Mouse (Mus musculus) frontal cortex, postnatal 14 days (tissue): Measurements from ENCODE around the gene Lrrc27.

Experiments
- DNase-seq, 2 experiments: peaks; one replicate each; pipeline ENCODE4 v3.0.0; 2022; ENCODE audit warnings: low spot score in 2 of 2

Lrrc27 gene

DNA sequence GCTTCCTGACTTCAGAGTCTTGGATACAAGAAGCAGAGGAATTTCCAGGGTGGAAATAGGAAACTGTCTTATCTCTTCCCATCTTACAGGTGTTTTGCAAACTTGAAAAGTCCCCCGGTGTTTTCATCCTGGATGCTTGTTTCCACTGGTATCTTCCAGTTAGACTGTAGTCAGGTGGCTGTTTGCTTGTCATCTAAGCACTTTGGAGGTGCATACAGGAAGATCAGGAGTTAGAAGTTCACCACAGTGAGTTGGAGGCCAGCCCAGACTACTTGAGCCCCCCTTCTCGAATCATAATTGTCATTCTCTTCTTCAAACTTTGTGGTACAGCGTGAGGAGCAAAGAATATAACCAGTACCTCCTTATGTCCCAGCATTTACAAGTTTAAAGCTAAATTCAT is 1.4 kb downstream of the Lrrc27 start:
- peak in 1 of 2 experiments; percentile 5 for DNase-seq

DNA sequence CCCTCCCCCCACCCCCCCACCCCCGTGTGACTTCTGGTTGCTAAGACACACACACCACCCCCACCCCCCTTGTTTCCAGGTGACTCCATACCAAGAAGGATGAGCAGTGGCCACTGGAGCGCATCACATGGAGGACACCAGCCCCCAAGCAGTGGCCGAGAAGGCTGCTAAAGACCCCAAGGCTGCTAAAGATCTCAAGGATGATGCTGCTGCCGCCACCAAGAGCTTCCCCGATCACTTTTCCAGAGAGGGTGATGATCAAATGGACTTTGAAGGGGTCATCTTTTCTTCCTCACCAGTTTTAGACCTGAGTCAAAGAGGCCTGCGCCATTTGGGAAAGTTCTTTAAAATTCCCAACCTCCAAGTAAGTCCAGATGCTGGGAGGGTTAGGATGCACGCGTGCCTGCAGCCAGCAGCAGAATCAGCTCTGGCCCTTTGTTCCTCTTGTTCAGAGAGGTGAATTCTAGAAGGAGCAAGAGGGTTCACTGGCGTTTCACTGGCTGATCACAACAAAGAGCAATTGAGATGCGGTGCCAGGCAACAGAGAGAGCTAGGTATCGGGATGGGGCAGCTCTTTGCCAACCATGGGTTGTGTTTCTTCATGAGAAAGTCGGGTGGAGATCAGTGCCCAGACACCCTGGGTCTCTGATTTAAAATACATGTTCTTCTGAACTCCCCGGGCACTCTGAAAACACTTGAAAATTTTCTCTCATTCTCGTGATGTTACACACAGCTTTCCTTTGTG is 2.0 kb downstream of the Lrrc27 start:
- DNase-seq: peak in 1 of 2 experiments; percentile 2

DNA sequence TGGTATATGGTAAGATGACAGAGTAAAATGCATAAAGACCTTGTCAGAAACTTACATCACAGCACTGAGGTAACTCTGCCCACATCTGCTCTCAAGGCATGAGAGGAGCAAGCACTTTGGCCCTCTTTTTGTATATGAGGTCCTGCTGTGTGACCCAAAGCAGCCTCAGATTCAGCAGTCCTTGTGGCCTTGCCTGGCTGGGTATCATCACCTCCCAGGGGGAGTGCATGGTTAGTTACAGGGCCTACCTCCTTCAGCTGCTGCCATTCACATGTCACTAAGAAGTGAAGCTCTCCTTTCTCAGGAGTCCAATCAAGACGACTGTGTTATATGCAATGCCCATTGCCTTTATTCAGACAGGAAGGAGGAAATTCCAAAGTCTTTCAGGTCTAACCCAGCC is 2.7 kb downstream of the Lrrc27 start:
- no peak for DNase-seq

DNA sequence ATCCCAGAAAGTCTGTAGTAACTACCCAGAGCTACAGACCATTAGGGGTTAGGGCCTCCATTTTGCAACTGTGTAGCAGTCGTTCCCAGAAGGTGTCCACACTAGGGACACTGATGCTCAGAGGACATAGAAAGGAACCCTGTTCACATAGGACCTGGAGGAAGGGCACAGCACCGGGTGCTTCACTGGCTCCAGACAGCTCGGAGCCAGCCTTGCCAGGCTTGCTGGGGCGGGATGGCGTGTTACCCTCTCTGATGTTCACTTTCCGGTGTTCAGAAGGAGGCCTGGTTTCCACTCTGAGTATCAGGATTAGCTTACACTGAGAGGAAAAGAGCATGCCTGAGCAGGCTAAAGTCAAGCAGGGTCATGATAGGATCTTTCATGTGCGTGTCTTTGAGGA is 3.2 kb downstream of the Lrrc27 start:
- DNase-seq: peak in 1 of 2 experiments; percentile 3

DNA sequence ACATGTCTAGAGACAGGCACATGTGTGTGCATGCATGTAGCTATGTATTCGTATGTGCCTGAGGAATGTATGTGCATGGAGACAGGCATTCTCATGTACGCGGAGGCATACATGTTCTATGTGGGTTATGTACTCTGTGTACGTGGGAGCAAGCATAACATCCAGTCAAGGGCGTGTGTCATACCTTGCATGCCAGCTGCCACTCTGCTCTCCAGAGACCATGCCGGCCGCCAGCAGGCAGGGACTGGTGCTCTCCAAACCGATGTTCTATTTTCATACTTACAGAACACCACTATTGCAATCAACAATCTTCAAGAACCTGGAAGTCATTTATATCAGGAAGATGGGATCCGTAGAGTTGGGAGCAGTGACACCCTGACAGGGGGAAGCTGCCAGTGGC is 3.7 kb downstream of the Lrrc27 start:
- DNase-seq: peak in 1 of 2 experiments; percentile 3

DNA sequence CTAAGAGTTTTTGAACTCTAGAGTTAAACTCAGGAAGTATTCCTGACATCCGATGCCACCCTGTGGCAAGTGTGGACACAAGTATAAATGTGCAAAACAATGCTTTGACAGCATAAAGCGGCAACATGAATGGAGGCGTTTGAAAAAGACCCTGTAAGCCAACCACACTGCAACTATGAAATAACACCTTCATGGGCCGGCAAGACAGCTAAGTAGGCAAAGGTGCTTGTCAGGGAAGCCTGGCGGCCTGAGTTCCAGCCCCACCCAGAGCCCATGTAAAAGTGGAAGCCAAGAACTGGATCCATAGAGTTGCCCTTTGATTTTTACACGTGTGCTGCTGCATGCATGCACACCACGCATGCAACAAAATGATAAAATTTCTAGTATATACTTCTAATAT is 4.3 kb downstream of the Lrrc27 start:
- DNase-seq: peak in 1 of 2 experiments; percentile 2

DNA sequence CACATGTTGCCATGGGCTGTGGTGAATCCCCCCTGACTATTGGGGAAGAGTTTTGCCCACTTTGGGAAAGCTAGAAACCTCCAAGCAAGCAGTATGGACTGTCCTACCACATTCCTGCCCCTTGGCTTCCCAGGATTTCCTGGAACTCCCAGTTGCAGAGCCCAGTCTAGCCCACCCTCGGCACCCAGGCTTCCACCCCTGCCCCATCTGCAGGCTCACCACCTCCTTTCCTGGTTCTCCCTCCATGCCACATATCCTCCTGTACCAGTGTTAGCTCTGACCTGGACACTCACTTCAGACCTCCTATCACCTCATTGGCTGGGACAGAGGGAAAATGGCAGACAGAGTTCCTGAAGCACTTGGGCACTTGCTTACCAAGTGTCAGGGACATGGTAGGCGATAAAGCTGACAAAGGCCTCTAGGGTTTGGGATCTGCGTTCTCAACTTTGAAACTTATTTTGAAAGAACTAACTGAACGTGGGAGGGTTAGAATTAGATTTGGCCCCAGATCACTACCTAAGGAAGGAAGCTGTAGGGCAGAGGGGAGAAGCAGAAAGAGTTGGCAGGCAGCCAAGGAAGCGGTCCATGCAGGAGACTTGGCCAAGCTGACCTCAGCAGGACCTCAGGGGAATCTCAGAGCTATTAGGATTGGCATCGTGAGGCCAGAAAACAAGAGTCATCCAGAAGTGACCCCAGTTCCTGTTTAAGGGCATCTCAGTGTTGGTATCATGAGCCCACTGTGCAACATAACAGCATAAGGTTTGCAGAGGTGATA is 6.0 kb downstream of the Lrrc27 start:
- peak in 1 of 2 experiments; percentile 7 for DNase-seq

DNA sequence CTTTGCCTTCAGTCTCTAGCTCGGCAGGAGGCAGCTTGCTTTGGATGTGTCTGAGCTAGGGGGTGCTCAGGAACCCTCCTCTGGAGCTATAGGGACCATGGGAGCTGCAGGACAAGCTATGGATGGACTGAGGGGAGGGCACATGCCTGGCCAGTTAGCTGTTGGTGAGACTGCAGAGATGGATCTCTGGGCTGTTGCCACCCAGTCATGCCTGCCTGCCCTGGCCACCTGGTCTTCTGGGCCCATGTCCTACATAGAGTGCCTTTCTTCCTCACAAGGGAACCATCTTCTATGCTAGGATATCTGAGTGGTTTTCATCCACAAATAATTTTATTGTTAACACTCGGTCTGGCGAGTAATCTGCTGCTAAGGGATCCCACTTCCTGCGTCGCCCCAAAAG is 6.7 kb downstream of the Lrrc27 start:
- DNase-seq: no peak

DNA sequence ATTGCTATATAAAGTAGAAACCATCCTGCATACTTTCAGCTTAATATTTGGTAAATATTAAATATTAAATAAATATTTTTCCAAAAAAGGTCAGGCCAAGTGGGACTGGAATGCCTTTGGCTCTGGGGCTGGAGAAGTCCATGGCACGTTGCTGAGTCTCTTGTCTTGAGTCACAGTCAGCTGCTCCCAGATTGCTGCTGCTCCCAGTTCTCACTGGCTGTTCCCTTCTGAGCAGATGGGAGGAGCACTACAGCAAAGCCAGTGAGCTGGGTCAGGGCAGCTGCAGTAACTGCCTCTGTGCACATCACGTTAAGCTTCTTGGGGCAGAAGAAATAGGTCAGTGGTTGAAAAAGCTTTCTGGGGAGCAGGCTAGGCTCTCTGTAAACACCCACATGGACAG is 7.5 kb downstream of the Lrrc27 start:
- DNase-seq: peak in 1 of 2 experiments; percentile 18

DNA sequence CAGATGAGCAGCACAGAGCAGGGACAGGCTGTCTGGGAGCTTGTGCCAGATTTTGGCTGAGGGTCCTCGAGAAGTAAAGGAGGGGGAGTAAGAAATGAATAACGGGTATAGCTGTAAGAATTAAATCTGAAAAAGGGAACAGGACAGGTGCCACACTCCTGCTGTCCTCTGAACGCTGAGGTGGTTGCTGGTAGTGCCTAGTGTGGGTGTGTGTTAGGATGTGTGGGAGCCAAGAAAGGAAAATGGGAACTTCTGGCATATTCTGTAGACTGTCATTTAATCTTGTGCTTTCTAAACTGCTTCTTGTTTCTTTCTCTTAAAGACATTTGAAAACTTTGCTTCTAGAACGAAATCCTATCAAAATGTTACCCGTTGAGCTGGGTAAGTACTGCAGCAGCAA is 8.3 kb downstream of the Lrrc27 start:
- no peak for DNase-seq

DNA sequence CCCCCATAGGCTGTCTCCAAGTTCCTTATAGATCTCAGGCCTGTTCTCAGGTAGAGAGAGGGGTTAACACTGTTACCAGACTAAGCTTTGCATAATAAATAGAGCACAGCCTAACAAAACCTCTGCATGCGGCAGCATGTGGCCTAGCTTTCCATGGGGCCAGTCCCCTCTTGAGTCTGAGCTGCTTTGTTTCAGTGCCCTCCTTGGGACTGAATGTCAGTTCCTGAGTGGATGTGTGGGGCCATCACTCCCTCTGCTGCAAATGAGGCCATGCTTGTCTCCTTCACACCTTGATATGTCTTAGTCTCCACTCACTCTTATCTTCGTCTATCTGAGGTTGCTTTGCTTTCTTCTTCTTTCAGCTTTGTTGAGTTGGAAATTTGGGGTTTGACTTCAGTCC is 9.1 kb downstream of the Lrrc27 start:
- DNase-seq: no peak

DNA sequence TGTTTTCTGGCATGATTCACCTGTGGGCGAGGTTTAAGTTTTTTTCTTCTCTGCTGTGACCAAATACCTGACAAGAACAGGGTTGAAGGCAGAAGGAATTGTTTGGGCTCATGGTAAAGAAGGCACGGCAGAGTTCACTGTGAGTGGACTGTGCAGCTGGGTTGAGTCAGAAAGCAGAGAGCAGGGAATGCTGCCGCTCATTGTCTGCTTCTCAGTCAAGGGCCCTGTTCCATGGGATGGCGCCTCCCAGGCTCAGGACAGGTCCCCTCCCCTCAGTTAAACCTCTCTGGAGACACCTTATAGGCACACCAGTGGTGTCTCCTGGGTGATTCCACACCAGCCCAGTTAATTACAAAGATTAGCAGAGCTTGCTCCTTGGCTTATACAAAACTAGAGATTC is 9.6 kb downstream of the Lrrc27 start:
- DNase-seq: no peak

DNA sequence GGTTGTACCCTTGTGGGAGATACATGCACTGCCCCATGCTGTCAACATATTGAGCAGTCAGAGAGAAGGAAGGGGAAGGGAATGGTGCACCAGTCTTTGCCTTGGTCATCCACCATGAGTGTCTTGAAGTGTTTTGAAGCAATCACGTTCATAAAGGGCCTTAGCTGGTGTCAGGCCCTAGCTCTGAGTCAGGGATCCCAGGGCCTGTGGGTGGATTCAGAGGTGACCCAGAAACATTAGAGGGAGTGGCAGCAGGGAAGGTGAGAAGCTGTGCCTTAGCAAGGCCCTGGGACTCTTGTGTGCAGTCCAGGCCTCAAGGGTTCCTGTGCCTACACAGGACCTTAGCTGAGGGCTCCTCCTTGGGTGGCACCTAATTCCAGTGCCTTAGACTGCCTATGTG is 11.3 kb downstream of the Lrrc27 start:
- DNase-seq: no peak

DNA sequence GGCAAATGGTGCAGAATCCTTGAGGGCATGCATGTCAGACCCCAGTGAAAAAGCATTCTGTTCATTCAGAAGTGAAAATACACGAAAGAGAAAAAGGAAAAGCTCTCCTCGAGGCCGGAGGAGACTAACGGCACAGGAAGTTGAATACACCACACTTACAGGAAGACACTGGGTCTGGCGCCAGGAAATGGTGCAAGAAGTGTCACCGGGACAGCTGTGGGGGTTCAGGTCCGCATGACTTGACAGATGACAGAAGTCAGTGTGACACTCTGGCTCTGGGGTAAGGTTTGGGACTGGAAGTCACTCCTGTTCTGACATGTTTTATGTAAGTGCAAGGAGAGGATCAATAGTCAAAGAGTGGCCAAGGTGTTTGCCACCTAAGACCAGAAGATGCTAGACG is 11.9 kb downstream of the Lrrc27 start:
- no peak for DNase-seq

DNA sequence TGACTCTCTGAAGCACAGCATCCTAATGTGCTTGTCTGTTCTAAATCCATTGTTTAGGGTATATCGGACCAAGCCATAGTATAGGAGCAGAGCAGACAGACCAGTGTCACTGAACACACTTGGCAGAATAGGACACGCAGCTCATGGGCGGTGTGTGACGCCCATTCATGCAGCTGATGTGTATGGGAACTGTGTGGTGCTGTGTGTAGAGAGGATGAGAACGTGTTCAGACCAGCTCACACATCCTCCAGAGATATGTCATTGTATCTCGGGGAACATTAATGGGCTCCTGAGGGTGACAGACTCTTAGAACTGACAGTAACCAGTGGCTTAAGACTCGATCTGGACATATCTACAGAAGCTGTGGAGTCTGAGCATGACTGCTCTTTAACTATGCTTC is 13.6 kb downstream of the Lrrc27 start:
- DNase-seq: no peak

DNA sequence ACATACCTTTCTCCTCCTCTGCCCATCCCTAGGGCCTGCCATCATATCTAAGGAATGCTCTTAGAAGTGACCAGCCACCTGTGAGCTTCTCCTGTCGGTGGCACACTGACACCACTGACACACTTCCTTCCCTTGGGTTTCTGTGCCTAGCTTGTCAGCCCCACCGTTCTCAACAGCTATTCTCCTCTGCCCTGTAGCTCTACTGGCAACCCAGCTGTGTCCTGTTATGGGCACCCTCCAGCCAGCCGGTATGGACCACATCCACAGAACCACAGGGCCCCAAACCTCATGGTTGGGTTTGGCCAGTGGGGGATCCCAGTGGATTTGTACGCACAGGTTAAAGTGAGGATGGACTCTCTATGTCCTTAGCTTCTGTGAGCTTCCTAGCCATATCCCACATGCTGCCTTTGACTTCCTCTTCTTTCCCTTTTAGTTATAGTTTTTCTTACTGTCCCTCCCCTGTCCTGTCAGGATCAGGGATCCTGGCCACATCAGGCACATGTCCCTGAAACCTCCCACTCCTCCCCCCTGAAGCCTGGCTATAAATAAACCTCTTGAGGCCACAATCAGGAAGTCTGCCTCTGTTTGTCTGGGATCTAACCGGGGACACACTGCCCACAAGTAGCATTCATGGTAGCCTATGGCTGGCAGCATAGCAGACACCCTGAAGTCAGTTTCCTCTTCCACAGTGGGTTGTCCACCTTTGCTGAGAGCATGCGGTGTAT is 15.8 kb downstream of the Lrrc27 start:
- no peak for DNase-seq

DNA sequence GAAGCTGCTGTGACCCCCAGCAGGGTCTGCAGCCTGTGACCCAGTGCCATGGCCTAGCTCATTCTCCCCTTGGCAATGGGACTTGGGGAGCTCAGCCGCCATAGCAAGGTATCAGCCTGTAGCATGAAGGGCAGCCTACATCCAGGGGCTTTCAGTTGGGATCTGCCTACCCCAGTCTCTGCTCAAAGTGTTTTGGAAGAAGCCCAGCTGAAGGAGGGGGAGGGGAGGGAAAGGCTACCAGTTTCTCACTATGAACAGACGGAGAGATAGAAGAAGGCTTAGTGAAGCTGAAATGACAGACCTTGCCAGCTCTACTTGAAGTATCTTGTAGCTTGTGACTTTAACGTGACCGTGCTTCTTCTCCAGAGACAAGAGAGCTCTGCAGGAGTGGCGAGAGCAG is 17.0 kb downstream of the Lrrc27 start:
- DNase-seq: no peak

DNA sequence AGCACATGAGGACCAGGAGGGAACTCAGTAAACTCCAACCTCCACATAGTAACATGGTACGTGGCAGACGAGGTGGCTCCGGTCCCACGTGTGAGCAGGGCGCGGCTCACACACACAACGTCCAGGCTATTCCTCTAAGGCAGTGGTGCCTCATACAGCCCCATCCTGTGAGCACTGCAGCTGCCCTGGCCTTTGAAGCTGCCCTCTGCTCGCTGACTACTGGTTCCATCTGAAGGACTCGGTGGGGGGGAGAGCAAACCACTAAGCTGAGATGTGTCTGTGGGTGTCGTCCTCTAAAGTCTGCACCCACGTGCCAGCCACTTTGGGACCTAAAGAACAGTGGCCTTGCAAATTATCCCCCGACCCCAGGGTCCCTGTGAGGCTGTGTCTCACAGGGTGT is 17.5 kb downstream of the Lrrc27 start:
- DNase-seq: no peak

DNA sequence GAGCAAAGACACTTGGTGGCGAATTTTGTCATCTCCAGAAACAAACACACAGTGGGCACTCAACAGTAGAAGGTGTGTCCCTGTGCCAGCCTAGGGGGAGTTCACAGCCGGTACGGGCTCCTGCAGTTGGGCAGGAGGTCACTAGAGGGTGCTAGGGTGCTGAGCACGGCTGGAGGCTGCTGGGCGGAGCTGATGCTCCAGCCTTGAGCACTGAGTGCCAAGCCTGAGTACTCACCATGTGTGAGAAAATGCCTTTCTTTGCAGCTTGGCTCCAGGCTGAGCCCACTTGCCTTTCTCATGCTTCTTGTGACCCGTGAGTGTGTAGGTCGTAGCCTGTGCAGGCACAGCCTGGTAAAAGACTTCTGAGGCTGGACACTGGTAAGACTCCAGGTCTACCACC is 20.9 kb downstream of the Lrrc27 start:
- peak; percentile 65 to 80 for DNase-seq

DNA sequence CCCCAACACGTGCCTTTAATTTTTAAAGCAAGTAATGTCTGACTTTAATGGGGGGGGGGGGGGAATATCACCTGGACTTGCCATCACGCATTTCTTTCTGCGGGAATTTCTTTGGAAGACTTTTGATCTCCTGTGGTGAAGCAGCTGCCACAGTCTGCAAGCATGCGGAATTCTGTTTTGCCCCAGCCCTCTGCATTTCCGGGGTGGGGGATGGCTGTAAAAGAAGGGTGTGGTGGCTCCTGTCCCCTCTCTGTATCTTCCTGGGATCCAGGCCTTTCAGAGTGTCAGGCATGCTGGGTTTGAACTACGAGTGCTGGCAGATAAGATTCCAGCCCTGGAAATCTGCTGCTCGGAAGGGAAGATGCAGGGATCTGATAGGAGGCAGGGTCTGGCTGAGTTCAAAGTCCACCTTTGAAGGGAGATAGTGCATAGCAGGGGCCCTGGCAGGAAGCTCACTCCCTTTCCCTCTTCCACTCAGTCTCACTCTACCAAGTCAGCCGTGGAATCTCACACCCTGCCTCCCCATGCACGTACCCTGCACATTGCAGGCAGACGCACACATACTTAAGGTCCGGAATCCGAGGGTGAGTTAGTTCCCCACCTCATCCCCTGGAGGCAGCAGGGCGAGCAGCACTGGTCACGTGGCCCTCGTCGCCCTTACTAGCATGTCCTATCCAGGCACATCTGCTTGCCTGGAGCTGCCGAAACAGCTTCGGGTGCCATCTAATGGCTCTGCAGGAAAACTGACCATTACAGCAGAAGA is 21.8 kb downstream of the Lrrc27 start:
- no peak for DNase-seq

DNA sequence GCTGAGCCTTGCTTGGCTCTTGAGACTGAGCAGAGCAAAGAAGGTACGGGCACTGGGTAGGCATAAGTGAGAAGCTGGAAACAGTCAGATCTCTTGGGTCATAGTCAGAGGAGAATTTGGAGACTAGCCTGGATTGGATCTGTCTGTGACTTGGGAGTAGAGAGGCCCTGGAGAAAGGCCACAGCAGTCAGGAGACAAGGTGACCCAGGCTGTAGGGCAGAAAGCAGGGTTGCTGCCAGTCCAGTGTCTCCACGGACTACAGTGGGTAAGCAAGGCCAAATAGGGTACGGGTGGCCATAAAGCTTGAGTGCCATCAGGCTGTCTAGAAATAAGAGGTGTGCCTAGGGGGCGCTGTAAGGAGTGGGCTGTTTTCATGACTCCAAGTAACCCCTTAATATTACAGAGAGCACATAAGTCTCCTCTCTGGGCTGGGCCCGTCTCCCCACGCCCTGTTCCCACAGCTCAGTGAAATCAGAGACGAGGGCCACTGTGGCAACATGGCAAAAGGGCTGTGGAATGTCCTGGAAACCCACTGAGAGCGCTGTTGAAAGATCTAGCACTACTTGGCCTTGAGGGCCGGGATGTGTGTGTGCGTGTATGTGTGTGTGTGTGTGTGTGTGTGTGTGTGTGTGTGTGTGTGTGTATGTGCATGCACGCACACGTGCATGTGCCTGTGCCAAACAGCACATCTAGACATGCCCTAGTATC is 23.0 kb downstream of the Lrrc27 start:
- no peak for DNase-seq
